Mouse (Mus musculus): ENCODE results near the gene Spata5.

GRCm38 (mm10) chr3:37614878-37615650, 195.4 kb downstream of the Spata5 start:
- TF ChIP-seq GABPA (IDR thresholded peaks at IDR 0.05; ENCODE audit: insufficient replicate concordance, low read depth, low read length) (no peak), MAZ (IDR thresholded peaks at IDR 0.05; ENCODE audit: low read depth, low read length) (no peak), POLR2A (IDR thresholded peaks at IDR 0.05; ENCODE audit: low read depth, low read length) (no peak), ETS1 (conservative IDR thresholded peaks at IDR 0.05; ENCODE audit: low read depth, low read length) (no peak)
